Mouse (Mus musculus) lung, postnatal 0 days (tissue): ENCODE results near the gene Nod1.

Experiments used
- CTCF ChIP-seq: IDR thresholded peaks from 2 replicates; pipeline ENCODE4 v1.5.1; 2016; ENCODE audit warnings: antibody characterized with exemption, mild to moderate bottlenecking
- EP300 ChIP-seq: IDR thresholded peaks from 2 replicates; pipeline ENCODE4 v1.6.1; 2016; ENCODE audit warnings: antibody characterized with exemption, mild to moderate bottlenecking, control low read depth

- TF ChIP-seq CTCF (no peak), EP300 (no peak)
Observed at GRCm38 (mm10) chr6:54946241-54946953, 26.0 kb downstream of the Nod1 start.
